Mouse (Mus musculus) heart, adult 2 months (tissue): ENCODE measurements around the gene Mcoln1.

Experiments
- CTCF ChIP-seq: fragments of 200-600 bp; IDR thresholded peaks from 2 replicates; pipeline ENCODE4 v1.8.1; 2022; ENCODE audit warnings: antibody characterized with exemption, mild to moderate bottlenecking, moderate library complexity
- EP300 ChIP-seq: fragments of 200-500 bp; IDR thresholded peaks from 2 replicates; pipeline ENCODE4 v1.6.1; 2011; ENCODE audit warnings: low read depth, low read length, control low read depth; ENCODE audit not compliant: insufficient read depth
- POLR2A ChIP-seq: fragments of 200-500 bp; IDR thresholded peaks from 2 replicates; pipeline ENCODE4 v1.6.1; 2011; ENCODE audit warnings: mild to moderate bottlenecking, low read depth, low read length, control low read depth; ENCODE audit not compliant: insufficient read depth

- TF ChIP-seq CTCF (no peak), EP300 (no peak), POLR2A (no peak)
Measured at GRCm38 (mm10) chr8:3530816-3531215, 30.6 kb downstream of the Mcoln1 start.
